Mouse (Mus musculus) layer of hippocampus, adult 9-10 months (tissue): ENCODE data around the gene Camta1.

ENCODE experiments used
- DNase-seq: peaks from one replicate; pipeline ENCODE4 v3.0.0; 2022; ENCODE audit warnings: low spot score

Camta1 gene

DNA sequence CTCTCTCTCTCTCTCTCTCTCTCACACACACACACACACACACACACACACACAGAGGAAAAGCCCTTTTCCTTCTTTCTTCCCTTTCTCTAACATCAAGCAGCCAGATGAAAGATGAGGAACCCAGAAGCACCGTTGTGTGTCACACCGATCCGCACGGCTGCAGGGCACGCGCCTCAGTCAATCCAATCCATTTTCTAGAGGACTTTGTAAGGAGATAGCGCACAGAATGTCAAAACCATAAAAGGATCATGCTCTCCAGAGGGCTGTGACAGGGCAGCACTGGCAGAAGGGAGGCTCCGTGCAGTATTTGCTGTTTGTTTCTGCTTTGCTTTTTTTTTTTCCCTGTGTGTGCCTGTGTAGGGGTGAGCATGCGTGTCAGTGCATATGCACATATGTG, 258.1 kb downstream of the Camta1 start:
- no peak for DNase-seq

DNA sequence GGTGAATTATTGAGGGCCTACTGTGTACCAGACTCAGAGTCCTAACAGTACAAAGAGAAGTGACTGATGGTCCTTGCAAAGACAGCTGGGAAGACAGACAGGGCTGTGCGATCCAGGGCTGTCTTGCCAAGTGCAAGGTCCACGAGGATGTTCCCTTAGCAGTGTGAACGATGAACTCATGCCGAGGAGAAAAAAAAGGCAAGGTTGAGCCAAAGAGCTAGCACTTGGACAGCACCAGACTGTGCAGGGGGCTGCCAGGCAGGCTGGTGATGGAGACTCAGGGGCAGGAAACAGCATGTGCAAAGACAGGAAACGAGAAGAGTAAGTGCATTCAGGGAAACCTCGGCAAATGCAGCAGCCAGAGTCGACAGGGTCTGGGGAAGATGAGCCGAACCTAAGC, 266.6 kb downstream of the Camta1 start:
- DNase-seq = no peak

DNA sequence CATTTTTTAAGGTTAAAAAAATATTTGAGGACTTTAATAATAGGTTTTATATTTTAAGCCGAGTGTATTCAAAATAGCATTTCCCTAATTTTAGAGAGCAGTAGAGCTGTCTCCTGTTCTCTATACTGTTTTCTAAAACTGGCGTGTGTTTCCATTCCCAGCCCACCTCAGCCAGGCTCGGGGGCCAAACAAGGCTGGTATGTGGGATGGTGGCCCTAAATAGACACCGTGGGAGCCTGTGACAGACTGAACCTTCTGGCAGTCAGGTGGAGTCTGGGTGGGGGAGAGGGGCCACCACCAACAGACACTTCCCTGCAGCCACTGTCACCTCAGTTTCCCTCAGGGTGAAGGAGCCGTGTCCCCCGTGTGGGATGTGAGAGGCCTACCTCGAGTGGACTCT, 268.6 kb downstream of the Camta1 start:
- DNase-seq = no peak

DNA sequence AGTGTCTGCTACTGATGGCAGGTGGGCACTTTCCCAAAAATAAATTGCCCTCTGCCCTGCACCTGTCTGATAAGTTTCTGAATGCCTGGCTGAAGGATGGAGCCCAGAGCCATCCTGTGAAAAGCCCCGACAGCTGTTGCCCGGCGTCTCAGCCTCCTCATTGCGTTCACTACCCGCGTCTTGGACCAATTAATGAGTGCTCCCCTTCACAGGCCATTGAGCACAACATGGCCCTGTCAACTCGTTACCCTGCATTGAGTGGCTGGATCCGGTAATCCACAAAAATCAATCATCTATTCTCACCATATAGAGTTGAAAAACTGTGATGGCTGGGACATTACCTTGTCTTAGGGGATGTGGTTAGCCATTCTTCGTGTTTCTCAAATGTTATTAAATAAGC, 275.6 kb downstream of the Camta1 start:
- DNase-seq = no peak

DNA sequence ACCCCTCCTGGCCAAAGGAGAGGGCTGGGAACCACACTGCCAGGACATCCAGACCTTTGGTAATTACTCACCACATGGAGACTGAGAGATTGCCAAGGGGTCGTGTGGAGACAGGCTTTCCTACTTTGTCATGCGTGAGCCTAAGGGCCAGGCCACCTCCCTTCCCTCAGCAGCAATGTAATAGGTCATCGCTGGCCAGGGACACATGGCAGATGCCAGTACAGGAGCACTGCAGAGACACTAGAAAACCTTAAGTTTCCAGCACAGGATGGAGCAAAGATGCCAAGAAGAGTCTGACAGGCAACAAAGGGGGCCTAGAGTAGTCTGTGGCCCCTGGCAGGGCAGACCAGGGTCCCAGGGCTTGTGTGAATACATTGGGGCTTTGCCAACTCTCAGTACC, 283.7 kb downstream of the Camta1 start:
- no peak for DNase-seq

DNA sequence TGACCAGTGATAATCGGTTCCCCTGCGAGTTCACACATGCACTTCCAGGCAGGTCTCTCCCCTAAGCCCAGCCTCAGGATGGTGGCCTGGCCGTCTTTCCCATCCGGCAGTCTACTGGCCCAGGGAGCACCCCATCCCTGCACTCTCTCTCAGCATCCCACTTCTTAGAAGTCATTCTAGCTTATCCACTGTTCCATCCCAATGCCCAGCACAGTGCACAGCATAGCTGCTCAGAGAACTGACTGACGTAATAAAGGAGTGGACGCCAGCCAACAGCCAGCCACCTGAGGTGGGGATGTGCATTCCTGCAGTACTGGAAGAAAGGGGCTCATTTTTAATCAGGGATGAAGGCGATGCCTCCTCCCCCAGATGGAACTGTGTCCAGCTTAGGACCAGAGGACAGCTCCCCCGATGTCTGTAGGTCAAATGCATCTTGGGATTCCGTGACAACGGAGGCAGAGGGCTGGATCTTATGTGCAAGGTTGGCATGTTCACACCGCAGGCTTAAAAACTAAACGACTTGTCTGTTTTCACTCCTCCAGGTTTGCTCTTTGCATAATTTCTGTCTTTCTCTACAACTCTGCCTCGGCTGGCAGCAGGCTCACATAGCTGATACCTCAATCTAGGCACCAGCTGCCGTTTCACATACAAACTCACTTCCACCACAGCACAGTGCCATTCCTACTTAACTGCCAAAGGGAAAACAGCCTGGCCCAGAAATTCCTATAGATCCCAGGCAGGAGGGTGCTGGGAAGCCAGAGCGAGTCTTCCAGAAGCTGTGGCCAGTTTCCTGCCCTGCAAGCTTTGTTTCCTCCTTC, 285.2 kb downstream of the Camta1 start:
- no peak for DNase-seq

DNA sequence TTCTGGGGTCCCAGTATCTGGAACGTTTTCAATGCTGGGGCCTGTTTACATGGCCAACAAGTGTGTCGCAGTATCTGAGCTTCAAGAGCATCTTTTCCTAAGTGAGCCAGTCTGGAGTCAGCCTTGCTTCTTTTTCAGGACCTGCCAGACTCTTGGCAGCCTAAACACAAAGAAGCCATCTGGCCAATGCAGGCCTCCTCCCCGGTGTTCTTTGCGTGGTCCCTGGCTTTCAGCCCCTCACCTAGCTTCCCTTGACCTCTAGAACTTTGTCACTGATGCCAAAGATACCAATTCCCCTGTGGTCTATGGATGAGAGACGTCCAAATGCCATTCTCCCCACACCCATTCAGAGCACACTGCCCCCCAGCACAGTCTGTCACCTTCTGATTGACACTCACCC, 289.0 kb downstream of the Camta1 start:
- no peak for DNase-seq

DNA sequence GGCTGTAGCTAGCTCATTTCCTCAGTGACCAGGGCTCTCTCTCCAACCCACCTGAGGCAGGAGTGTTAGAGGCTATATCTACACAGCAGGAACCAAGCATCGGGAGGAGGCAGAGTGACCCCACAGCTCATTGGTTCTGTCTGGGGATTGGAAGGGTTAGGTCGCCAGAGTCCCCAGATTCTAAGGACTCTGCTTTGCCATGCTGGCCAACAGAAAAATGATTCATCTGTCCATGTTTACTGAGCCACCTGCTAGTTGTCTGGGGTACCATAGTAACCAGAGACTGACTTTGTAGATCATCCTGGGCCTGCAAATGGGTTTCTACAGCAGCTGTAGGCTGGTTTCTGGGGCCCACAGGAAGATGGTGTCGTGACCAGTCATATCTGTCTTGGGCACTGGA, 292.1 kb downstream of the Camta1 start:
- no peak for DNase-seq

DNA sequence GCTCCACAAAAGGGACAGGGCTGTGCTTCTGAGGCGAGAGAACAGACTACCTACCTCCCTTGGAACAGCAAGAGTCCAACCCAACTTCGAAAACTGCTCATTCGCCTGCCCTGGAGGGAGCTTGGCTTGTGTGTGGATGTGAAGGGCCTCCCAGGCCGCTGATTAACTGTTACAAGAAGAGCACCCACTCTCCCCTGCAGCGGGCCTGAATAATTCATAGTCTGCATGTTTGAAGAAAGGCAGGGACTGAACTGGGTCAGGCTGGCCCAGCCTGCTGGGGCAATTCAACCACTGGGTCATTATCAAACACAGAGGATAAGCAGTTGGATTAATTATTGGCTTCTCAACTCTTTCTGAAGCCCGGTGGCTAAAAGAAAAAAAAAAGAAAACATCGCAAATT, 292.8 kb downstream of the Camta1 start:
- no peak for DNase-seq

DNA sequence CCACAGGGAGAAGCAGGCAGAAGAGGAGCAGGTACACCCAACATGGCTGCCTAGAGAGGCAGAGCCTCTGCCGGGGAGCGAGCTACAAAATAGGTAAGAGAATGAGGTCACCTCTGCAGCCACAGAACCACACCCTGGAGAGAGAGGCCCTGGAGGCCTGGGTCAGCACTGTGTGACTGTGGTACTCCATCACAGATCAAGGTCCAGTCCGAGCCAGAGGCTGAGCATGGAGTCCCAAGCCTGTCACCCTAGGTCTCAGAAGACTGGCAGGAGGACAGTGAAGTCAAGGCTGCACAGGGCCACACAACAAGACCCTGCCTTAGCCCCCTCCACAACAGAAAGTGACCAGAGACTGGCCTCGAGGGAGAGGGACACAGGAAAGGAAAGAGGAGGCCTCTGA, 294.6 kb downstream of the Camta1 start:
- DNase-seq = no peak

DNA sequence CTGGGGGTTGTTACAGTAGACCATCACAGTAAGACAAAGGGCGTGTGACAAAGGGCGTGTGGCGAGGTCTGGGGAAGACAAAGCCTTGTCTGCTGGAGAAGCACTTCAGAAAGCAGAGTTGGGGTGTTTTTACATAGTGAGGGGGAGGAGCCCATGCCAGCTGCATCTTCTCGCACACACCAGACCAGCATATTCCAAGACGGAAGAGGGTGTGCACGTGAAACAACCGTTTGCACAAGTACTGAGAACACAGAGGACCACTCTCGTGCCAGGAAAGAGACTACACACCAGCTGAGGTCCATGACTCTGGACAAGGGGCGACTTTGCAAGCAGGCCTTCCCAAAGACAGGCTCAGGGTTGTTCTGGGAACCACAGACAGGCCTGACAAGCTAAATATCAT, 306.2 kb downstream of the Camta1 start:
- DNase-seq = no peak

DNA sequence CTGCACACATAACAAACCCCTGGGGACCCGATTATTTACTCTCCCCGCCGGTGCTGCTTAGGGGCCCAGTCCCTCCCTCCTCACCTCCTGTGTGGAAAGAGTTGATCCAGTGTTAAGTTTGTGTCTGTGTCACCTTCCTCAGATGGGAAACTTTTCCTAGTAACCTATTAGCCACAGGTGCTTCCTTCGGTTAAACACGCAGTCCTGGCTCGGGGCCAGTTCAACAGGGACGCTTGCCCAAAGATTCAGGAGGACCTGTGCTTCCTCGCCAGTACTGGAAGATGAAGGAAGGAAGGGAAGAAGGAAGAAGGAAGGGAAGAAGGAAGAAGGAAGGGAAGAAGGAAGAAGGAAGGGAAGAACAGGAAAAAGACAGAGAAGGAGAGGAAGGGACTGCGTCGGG, 312.2 kb downstream of the Camta1 start:
- DNase-seq = no peak

DNA sequence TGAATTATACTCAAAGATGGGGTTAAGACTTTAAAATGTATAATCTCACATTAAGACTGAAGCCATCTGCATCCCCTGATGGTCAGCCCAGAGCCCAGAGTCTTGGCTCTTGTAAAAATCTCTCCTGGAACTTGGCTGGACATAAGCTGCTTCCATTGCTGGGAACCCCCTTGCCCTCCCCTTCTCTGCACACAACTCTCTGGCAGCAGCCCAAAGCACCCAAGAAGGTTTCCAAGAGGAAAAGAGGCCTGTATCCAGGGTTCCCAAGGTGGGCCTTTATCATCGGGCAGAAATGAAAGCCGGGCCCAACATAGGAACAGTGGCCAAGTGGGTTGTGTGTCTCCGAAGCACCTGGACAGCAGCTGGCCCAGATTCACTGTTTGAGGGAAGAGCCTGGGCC, 316.2 kb downstream of the Camta1 start:
- no peak for DNase-seq

DNA sequence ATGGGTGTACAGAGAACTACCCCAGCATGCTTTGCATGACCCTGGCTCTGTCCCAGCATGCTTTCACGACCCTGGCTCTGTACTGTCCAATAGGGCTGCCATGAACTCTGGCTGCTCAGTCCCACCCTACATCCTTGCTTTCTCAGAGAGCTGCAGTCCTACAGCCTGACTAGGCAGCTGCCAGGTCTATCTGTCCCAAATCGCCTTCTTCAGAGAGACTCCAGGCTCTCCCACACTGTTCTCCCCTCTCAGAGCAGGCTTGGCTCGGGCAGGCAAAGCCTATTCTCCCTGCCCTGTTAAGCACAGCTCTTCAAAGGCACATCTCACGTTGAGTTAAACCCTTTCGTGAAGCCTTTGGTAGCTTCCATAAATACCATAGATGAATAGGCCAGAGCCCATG, 317.5 kb downstream of the Camta1 start:
- DNase-seq = no peak

DNA sequence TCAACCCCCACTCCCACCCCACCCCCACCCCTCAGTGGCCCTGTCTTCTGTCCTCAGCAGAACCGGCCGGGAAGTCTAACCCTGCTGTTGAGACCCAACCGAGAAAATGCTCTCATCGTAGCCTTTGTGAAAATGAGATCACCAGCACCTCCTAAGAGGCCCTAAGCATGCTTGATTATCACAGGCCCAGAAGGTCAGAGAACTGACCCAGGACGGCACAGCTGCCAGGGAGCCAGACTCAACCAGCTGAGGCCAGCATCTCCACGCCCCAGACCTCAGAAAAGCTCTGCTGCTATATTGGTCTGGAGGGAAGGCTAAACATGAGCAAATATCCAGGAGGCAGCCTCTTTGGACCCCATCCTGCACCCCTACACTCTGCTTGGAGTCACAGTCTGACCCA, 321.1 kb downstream of the Camta1 start:
- no peak for DNase-seq

DNA sequence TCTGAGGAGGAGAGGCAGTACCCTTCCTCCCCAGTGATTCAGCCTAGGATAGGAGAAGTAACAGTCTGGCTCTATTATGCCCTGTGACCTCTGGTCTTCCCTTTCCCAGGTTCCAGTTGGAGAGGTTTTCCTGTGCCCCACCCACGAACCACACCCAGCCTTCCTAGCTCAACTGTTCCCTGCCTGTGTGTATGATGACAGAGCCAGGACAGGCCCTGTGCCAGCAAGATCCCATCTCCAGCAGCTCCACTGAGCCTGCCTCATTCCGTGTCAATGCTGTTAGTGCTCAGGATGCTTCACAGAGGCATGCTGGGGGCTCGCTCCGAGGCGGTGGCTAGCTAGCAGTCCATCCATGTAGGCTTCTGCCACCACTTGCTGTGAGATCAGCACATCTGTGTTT, 321.8 kb downstream of the Camta1 start:
- DNase-seq = no peak

DNA sequence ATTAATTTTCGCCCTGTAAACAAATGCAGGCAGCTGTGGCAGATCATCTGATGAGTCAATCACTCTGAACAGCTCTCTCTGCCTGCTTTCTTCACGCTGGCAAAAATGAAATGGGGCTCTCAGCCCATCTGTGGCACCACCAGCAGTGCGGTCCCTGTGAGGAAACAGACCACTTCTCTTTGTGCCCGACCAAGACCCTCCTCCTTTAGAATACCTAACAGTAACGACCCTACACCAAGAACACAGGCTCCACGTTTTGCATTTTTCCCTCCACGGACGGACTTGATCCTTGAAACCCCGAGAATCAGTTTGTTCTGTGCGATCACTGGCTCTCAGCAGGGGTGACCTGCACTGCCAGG, 322.5 kb downstream of the Camta1 start:
- no peak for DNase-seq

DNA sequence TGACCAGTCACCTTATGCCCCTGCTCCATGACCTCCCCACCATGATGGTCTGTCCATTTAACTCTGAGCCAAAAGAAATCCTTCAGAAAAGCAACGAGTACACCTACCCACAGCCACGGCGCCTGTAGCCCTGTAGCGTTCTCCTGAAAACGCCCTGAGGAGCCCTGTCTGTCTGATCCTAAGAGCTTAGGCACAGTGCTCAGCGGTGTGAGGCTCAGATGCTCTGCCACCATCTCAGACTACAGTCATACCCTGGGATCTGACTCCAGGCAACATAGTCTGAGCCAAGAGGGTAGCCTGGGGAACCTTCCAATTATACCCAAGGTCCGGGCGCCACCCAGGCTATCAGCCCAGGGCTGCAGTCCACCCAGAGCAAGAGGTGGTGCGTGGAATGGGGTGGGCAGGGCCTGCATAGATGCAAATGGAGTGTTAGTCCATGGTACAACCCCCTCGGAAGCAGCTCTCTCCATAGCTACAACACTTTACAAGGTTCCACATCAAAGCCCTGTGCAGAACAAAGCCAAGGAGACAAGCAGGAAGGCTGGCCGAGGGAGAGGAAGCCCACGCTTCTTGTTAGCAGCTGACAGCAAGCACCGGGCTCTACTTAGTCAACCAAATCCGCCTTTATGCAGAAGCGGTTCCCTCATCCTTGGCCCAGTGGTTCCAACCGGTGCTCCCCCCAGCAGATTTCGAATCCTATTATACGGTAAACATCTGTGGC, 323.1 kb downstream of the Camta1 start:
- DNase-seq = no peak

DNA sequence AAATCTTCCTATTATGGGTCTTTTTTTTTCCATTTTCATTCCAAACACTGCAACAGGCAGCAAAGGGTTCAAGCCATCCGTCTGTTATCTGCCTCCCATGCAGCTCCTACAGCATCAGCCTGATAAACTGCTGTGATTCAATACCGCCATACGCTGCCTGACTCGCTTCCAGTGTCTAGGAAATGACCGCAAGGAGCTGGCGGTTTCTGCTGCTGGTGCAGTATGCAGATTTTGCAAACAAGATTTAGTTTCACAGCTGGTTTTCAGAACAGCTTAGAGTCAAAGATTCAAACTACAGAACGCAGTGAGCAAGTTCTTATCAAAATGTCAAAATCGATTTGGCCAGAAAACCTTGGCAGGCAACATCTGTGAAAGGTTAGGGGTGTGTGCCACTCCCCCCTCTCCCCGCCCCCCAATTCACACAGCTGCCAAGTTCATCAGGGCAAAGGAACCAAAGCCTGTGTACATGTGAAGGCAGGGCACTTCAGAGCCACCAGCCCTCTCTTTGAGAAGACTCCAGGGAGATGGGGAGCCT, 325.7 kb downstream of the Camta1 start:
- DNase-seq = no peak

DNA sequence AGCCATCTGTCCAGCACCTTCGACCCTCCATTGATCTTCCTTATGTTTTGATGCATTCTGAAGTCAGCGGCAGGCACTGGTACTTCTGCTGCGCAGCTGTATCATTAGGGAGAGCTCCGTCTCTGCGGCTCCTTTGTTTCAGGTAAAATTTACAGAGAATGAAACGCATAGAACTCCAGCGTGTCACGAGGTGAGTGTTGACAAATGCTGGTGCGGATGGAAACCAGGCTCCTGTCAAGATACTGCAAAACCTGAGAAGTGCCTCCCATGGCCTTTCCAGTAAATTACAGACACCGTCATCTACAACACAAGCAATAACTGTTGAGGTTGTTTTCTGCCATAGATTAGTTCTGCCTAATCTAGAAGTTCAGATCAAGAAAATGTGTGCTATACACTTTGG, 328.2 kb downstream of the Camta1 start:
- no peak for DNase-seq

DNA sequence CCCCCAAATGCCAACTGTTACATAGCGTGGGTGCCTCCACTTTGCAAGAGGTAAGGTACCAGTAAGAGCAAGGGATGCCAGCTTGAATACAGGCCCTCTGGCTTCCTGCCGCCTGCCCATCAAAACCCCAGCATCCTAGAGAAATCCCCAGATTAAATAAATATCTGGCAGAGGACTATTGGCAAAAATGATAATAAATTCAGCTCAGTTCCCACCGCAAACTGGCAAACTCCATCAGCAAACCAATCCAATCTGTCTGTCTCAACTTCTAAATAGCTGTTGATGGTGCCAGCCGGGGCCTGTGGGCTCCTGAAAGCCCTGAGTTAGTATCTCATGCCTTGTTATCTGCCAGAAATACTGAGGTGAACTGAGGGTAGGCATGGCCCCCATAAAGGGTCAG, 333.2 kb downstream of the Camta1 start:
- no peak for DNase-seq

DNA sequence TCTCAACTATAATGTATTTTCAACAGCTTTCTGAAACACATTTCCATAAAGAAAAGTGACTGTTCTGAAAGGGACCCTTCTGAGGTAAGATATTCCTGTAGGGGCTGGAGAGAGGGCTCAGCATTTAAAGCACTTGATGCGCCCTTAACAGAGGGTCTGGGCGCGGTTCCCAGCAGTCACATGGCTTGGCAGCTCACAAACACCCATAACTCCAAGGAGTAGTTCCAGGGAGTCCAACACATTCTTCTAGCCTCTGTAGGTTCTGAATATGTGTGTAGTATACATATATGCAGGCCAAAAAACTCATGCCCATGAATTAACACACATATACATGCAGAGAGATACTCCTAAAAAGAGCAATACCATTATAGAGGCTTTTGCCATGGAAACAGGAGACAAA, 333.9 kb downstream of the Camta1 start:
- no peak for DNase-seq

DNA sequence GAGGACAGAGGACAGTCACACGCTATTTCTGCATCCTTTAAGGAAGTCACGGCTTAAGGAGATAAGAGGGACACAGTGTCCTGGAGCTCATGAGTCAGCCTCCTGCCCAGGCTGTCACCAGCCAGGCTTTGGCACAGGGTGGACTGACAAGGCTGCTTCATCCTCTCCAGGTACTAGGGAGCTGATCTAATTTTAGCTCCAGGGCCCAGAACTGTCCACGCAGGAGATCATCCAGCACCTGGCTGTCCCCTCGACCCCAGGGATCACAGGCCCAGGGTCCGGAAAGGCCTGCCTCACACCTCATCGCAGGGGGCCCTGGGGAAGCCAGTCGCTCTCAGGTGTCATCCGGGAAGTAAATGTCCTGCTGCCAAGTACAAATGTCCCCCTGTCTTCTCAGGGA, 341.6 kb downstream of the Camta1 start:
- no peak for DNase-seq

DNA sequence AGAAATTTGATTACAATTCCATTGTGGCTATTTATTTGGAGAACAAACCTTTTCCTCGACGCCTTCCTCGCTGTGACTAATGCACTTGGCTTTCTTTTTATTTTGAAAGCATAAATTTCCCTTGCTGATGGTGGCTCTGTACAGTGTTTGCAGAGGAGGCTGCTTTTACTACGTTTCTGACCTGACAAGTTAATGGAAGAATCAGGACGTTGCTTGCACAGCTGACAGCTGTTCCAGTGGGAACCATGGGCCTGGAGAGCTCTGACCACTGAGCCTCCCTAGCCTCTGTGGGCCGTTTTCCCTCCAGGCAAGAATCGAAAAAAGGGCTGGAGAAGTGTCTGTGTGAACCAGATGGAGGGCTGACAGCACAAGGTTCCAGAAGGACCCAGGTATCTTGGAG, 342.7 kb downstream of the Camta1 start:
- no peak for DNase-seq
